Mouse (Mus musculus) forebrain, embryonic 15.5 days (tissue): ENCODE data around the gene Stac2. TPM values are rescaled to one million over a fixed set of nuclear protein-coding genes. Genes with fewer than 3 reads are reported as not detected.

Source experiments
- ATAC-seq: fragments of 200-750 bp; cut with Nextera tagmentation; replicated peaks from 2 replicates; pipeline ENCODE4 v1.8.0; 2017; ENCODE audit warnings: mild to moderate bottlenecking, moderate TSS enrichment, moderate library complexity
- H3K27ac ChIP-seq: fragments of 300-500 bp; sonication (generic); replicated peaks from 2 replicates; pipeline ENCODE4 v1.5.1; 2015; ENCODE audit warnings: mild to moderate bottlenecking, inconsistent platforms
- H3K27me3 ChIP-seq: fragments of 300-500 bp; sonication (generic); 2 replicates; pipeline ENCODE4 v1.6.1; 2015; ENCODE audit warnings: inconsistent platforms
- H3K36me3 ChIP-seq: fragments of 300-500 bp; sonication (generic); 2 replicates; pipeline ENCODE4 v1.6.1; 2015; ENCODE audit warnings: mild to moderate bottlenecking, inconsistent platforms
- H3K4me1 ChIP-seq: fragments of 300-500 bp; sonication (generic); 2 replicates; pipeline ENCODE4 v1.6.1; 2015; ENCODE audit warnings: inconsistent platforms
- H3K4me2 ChIP-seq: fragments of 300-500 bp; sonication (generic); replicated peaks from 2 replicates; pipeline ENCODE4 v1.6.1; 2015; ENCODE audit warnings: mild to moderate bottlenecking, inconsistent platforms
- H3K4me3 ChIP-seq: fragments of 300-500 bp; sonication (generic); 2 replicates; pipeline ENCODE4 v1.5.1; 2015; ENCODE audit warnings: mild to moderate bottlenecking, inconsistent platforms
- H3K9ac ChIP-seq: fragments of 300-500 bp; sonication (generic); replicated peaks from 2 replicates; pipeline ENCODE4 v1.6.1; 2015; ENCODE audit warnings: mild to moderate bottlenecking, inconsistent platforms
- H3K9me3 ChIP-seq: fragments of 300-500 bp; sonication (generic); 2 replicates; pipeline ENCODE4 v1.6.1; 2016; ENCODE audit warnings: inconsistent platforms
- WGBS: fragments of 180-500 bp; shearing (Covaris S2); methylation state at CpG from one replicate; pipeline ENCODE4 v1.1.7; 2015; ENCODE audit warnings: mixed read lengths; 5-methylcytosine and 5-hydroxymethylcytosine counted together
- polyA plus RNA-seq: library from polyadenylated mRNA; unstranded; fragments of >200 nt; fragmentation: Nextera tagmentation; extraction: Ambion mirVana; gene quantifications from 2 replicates; pipeline ENCODE4 v1.2.1, GENCODE M21; 2015

The Stac2 gene
- polyA plus RNA-seq, 1 experiment from 2014 or later: 3.2 TPM

GRCm38 (mm10) chr11:98030701-98031442, 22.4 kb downstream of the Stac2 start:
- no peak overlapping the region for H3K4me3 ChIP-seq
- H3K36me3 ChIP-seq: peaks cover 31% of the 10 kb centered on the region
- 50% methylated on average over 5 of the region's 5 CpGs for WGBS
- H3K4me2 ChIP-seq: no peak overlapping the region
- no peaks in the 10 kb centered on the region for H3K9me3 ChIP-seq
- ATAC-seq: no peak
- no peak overlapping the region for H3K9ac ChIP-seq
- no peak overlapping the region for H3K27ac ChIP-seq
- H3K27me3 ChIP-seq: no peaks in the 10 kb centered on the region
- peaks cover 33% of the 10 kb centered on the region for H3K4me1 ChIP-seq

- peaks cover 31% of the 10 kb centered on the region for H3K36me3 ChIP-seq
- peak overlapping the region; percentile 96 for H3K9ac ChIP-seq
- peak overlapping the region; percentile 82 for H3K4me2 ChIP-seq
- H3K27me3 ChIP-seq: no peaks in the 10 kb centered on the region
- H3K27ac ChIP-seq: no peak overlapping the region
- WGBS: 22% methylated on average over 7 of the region's 7 CpGs
- no peaks in the 10 kb centered on the region for H3K9me3 ChIP-seq
- ATAC-seq: no peak
- H3K4me3 ChIP-seq: peak overlapping the region; percentile 82
- H3K4me1 ChIP-seq: peaks cover 32% of the 10 kb centered on the region
Observed at GRCm38 (mm10) chr11:98027785-98028184, 25.5 kb downstream of the Stac2 start.

- Histone ChIP-seq H3K4me3 (peak overlapping the region; percentile 82), H3K4me1 (peaks cover 32% of the 10 kb centered on the region), H3K9ac (peak overlapping the region; percentile 96), H3K36me3 (peaks cover 31% of the 10 kb centered on the region), H3K27ac (peak overlapping the region; percentile 87), H3K4me2 (peak overlapping the region; percentile 82), H3K27me3 (no peaks in the 10 kb centered on the region), H3K9me3 (no peaks in the 10 kb centered on the region)
- ATAC-seq: no peak
- WGBS: 0% methylated on average over 18 of the region's 18 CpGs
Observed at GRCm38 (mm10) chr11:98027297-98027688, 26.0 kb downstream of the Stac2 start.

GRCm38 (mm10) chr11:98026570-98027296, 26.5 kb downstream of the Stac2 start, which contains the start of gene Rpl19:
Gene Rpl19 (plus strand): TSS chr11:98026710.
- no peaks in the 10 kb centered on the region for H3K9me3 ChIP-seq
- H3K4me1 ChIP-seq: peaks cover 30% of the 10 kb centered on the region
- no peaks in the 10 kb centered on the region for H3K27me3 ChIP-seq
- WGBS: under 1% methylated on average over 69 of the region's 69 CpGs
- peaks cover 31% of the 10 kb centered on the region for H3K36me3 ChIP-seq
- H3K4me2 ChIP-seq: peak within 1 kb of the TSS; percentile 82
- peak within 1 kb of the TSS; percentile 82 for H3K4me3 ChIP-seq
- peak within 1 kb of the TSS; percentile 87 for H3K27ac ChIP-seq
- ATAC-seq: peak; percentile 74
- H3K9ac ChIP-seq: peak within 1 kb of the TSS; percentile 96

- WGBS: 5% methylated on average over 15 of the region's 15 CpGs
- Histone ChIP-seq H3K4me1 (peaks cover 35% of the 10 kb centered on the region), H3K36me3 (peaks cover 29% of the 10 kb centered on the region), H3K4me2 (peak overlapping the region; percentile 82), H3K9ac (peak overlapping the region; percentile 96), H3K4me3 (peak overlapping the region; percentile 82), H3K27ac (peak overlapping the region; percentile 87), H3K9me3 (no peaks in the 10 kb centered on the region), H3K27me3 (no peaks in the 10 kb centered on the region)
- ATAC-seq: no peak
Observed at GRCm38 (mm10) chr11:98026248-98026569, 27.1 kb downstream of the Stac2 start.

GRCm38 (mm10) chr11:98024516-98024915, 28.7 kb downstream of the Stac2 start:
- no peaks in the 10 kb centered on the region for H3K9me3 ChIP-seq
- no peak overlapping the region for H3K4me2 ChIP-seq
- WGBS: 95% methylated on average over 3 of the region's 3 CpGs
- ATAC-seq: no peak
- H3K36me3 ChIP-seq: peaks cover 14% of the 10 kb centered on the region
- H3K4me1 ChIP-seq: peaks cover 52% of the 10 kb centered on the region
- no peaks in the 10 kb centered on the region for H3K27me3 ChIP-seq
- no peak overlapping the region for H3K27ac ChIP-seq
- no peak overlapping the region for H3K4me3 ChIP-seq
- no peak overlapping the region for H3K9ac ChIP-seq

- H3K27me3 ChIP-seq: no peaks in the 10 kb centered on the region
- H3K36me3 ChIP-seq: peaks cover 3% of the 10 kb centered on the region
- peak; percentile 39 for ATAC-seq
- peak within 1 kb of the TSS; percentile 93 for H3K27ac ChIP-seq
- H3K9ac ChIP-seq: peak within 1 kb of the TSS; percentile 95
- peak within 1 kb of the TSS; percentile 73 for H3K4me2 ChIP-seq
- WGBS: 1% methylated on average over 39 of the region's 52 CpGs
- H3K4me1 ChIP-seq: peaks cover 59% of the 10 kb centered on the region
- peak within 1 kb of the TSS; percentile 79 for H3K4me3 ChIP-seq
- no peaks in the 10 kb centered on the region for H3K9me3 ChIP-seq
Observed at GRCm38 (mm10) chr11:98022555-98023371, 30.5 kb downstream of the Stac2 start, which contains the start of gene Cacnb1. Gene Cacnb1 (minus strand): TSS chr11:98023034.

GRCm38 (mm10) chr11:98022253-98022554, 31.1 kb downstream of the Stac2 start:
- H3K27ac ChIP-seq: peak overlapping the region; percentile 93
- peak overlapping the region; percentile 95 for H3K9ac ChIP-seq
- H3K9me3 ChIP-seq: no peaks in the 10 kb centered on the region
- peak; percentile 42 for ATAC-seq
- peaks cover 55% of the 10 kb centered on the region for H3K4me1 ChIP-seq
- peak overlapping the region; percentile 79 for H3K4me3 ChIP-seq
- peak overlapping the region; percentile 73 for H3K4me2 ChIP-seq
- H3K27me3 ChIP-seq: no peaks in the 10 kb centered on the region
- 0% methylated on average over 14 of the region's 23 CpGs for WGBS
- peaks cover 9% of the 10 kb centered on the region for H3K36me3 ChIP-seq

GRCm38 (mm10) chr11:98021565-98022252, 31.6 kb downstream of the Stac2 start:
- Histone ChIP-seq H3K9me3 (no peaks in the 10 kb centered on the region), H3K4me2 (peak overlapping the region; percentile 73), H3K27me3 (no peaks in the 10 kb centered on the region), H3K36me3 (peaks cover 14% of the 10 kb centered on the region), H3K27ac (peak overlapping the region; percentile 93), H3K9ac (peak overlapping the region; percentile 95), H3K4me3 (peak overlapping the region; percentile 79), H3K4me1 (peaks cover 55% of the 10 kb centered on the region)
- 3% methylated on average over 34 of the region's 34 CpGs for WGBS
- peak; percentile 7 for ATAC-seq

- H3K9ac ChIP-seq: peak overlapping the region; percentile 95
- H3K36me3 ChIP-seq: peaks cover 19% of the 10 kb centered on the region
- H3K4me3 ChIP-seq: peak overlapping the region; percentile 79
- peaks cover 54% of the 10 kb centered on the region for H3K4me1 ChIP-seq
- 48% methylated on average over 2 of the region's 2 CpGs for WGBS
- no peaks in the 10 kb centered on the region for H3K9me3 ChIP-seq
- H3K27ac ChIP-seq: no peak overlapping the region
- no peaks in the 10 kb centered on the region for H3K27me3 ChIP-seq
- no peak for ATAC-seq
- H3K4me2 ChIP-seq: peak overlapping the region; percentile 73
Observed at GRCm38 (mm10) chr11:98021118-98021517, 32.1 kb downstream of the Stac2 start.

- Histone ChIP-seq H3K4me1 (peaks cover 50% of the 10 kb centered on the region), H3K9ac (no peak overlapping the region; the same call in 1 of the 2 replicates), H3K4me3 (0 out of 2 replicates have a peak overlapping the region, but pooled peaks have one; percentile 13), H3K4me2 (peak overlapping the region; percentile 73), H3K9me3 (no peaks in the 10 kb centered on the region), H3K27me3 (no peaks in the 10 kb centered on the region), H3K36me3 (peaks cover 23% of the 10 kb centered on the region), H3K27ac (peak overlapping the region; percentile 87)
- no peak for ATAC-seq
- WGBS: 50% methylated on average over 1 of the region's 1 CpGs
Observed at GRCm38 (mm10) chr11:98020710-98021109, 32.6 kb downstream of the Stac2 start.
